Mouse (Mus musculus): ENCODE results near the gene Hes3. TPM values are rescaled to one million over a fixed set of nuclear protein-coding genes. Genes with fewer than 3 reads are reported as not detected.

Gene Hes3
- polyA plus RNA-seq, 1 experiment from 2014 or later = not detected

DNA sequence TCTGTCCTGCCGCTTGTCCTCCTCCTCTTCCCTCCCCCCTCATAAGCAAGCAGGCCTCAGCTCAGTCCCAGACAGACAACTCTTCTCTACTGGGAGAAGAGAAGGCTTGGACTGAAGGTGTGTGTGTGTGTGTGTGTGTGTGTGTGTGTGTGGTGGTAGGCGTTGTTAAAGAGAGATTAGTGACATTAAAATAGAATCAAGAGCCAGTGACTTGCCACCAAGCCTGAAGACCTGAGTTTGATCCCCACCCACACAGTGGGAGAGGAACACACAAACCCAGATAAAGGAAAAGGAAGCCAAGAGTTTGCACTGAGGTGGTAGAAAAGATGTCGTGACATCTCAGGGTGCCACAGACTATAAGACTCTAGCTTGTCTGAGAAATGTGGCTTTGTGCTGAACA is 44.3 kb downstream of the Hes3 start:
- WGBS = 49% methylated on average over 3 of the region's 3 CpGs
- H3K4me2 ChIP-seq = no peak overlapping the region
- H3K36me3 ChIP-seq = peaks cover 6% of the 10 kb centered on the region; the same call in 1 of the 2 replicates
- peaks cover 54% of the 10 kb centered on the region for H3K4me1 ChIP-seq (replicated peaks)
- H3K27ac ChIP-seq = peak overlapping the region; percentile 91
- no peaks in the 10 kb centered on the region for H3K27me3 ChIP-seq
- H3K4me3 ChIP-seq = no peak overlapping the region
- ATAC-seq (replicated peaks; ENCODE audit: insufficient number of reproducible peaks, insufficient read depth, low FRiP score, low read depth) = no peak
- peak overlapping the region; percentile 28; the same call in 1 of the 2 replicates for H3K9ac ChIP-seq
- H3K9me3 ChIP-seq (replicated peaks) = no peaks in the 10 kb centered on the region

DNA sequence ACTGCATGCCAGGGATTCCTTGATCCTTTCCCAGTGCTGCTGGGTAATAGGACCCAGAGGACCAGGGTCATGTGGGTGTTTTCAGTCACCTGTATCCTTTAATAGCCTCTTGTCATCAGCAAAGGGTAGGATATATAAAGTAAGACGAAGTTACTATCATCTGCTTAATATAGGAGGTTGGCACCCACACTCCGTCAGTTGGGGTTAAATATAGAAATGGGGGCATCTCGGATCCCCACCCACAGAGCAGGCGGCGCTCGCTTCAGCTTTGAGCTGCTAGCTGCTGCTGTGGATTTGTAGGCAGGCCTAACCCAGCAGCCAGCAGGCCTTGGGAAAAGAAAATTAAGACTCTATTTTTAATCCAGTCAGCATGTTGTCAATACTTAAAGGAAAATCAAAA is 45.5 kb downstream of the Hes3 start:
- H3K27me3 ChIP-seq = no peaks in the 10 kb centered on the region
- H3K4me3 ChIP-seq = no peak overlapping the region
- WGBS = 45% methylated on average over 6 of the region's 6 CpGs
- no peaks in the 10 kb centered on the region for H3K9me3 ChIP-seq (replicated peaks)
- no peak overlapping the region for H3K9ac ChIP-seq
- H3K27ac ChIP-seq = peak overlapping the region; percentile 91
- H3K4me1 ChIP-seq (replicated peaks) = peaks cover 58% of the 10 kb centered on the region
- H3K4me2 ChIP-seq = no peak overlapping the region
- ATAC-seq (replicated peaks; ENCODE audit: insufficient number of reproducible peaks, insufficient read depth, low FRiP score, low read depth) = peak; percentile 78
- peaks cover 6% of the 10 kb centered on the region; the same call in 1 of the 2 replicates for H3K36me3 ChIP-seq

DNA sequence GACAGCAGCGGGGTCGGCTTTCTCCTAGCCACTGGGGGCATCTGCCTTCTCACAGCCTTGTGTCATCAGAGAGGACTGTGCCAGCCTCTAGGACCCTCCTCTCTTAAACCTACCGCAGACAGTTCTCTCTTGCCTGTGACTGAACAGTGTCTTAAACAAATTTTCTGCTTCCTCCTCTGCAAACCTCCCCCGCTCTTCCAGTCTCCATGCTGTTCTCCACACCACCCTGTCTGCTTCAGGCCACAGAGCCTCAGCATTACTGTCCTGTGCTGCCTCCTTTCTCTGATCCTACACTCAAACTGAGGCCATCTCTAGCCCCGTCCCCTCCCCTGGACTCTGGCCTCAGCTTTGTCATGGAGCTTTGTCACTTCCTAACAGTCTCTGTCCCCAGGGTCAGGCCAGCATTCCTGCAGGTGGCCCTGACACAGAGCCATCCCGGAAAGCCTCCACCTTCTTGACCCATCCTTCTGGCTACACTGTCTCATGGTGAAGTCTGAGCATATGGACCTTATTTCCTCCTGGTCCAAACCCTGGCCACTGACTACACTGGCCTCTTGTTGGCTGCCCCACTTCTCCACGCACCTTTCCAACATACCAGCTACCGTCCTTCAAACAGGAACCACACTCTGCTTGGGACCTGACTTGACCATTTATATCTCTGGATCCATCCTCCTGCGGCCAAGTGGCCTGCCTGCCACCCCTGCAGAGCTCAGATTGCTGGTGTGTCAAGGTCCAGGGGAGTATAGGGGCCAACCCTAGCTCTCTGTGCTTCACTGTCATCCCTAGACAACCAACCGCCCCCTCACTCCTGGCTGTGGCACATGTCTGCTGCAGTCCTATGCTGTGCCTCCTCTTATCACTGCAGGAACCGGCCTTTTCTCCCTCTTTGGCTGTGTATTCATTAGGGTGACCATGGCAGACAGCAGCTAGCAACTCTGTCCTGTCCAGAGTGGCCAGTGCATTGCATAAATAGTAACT is 46.6 kb downstream of the Hes3 start:
- H3K9ac ChIP-seq = peak overlapping the region; percentile 22; the same call in 1 of the 2 replicates
- no peak overlapping the region for H3K4me3 ChIP-seq
- no peak overlapping the region for H3K4me2 ChIP-seq
- 62% methylated on average over 11 of the region's 11 CpGs for WGBS
- peaks cover 68% of the 10 kb centered on the region for H3K4me1 ChIP-seq (replicated peaks)
- H3K36me3 ChIP-seq = peaks cover 3% of the 10 kb centered on the region; the same call in 1 of the 2 replicates
- H3K27me3 ChIP-seq = no peaks in the 10 kb centered on the region
- ATAC-seq (replicated peaks; ENCODE audit: insufficient number of reproducible peaks, insufficient read depth, low FRiP score, low read depth) = no peak
- no peaks in the 10 kb centered on the region for H3K9me3 ChIP-seq (replicated peaks)
- H3K27ac ChIP-seq = peak overlapping the region; percentile 91

DNA sequence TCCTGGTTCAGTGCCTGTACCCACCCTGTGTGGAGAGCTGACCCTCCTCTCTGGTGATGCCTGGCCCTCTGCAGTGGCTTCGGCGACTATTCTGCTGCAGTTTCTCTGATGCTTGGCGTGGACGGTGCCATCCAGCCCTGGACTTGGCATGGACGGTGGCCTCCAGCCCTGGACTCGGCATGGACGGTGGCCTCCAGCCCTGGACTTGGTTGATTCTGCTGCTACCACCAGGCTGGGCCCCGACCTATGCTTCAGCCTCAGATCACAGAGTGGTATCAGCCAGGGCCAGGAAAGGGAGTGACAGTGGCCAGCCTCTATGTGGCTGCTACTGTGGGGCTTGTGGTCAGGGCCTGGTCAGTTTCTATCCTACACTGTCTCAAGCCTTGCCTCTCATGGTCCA is 47.5 kb downstream of the Hes3 start:
- H3K4me3 ChIP-seq = no peak overlapping the region
- no peak for ATAC-seq (replicated peaks; ENCODE audit: insufficient number of reproducible peaks, insufficient read depth, low FRiP score, low read depth)
- peak overlapping the region; percentile 91; the same call in 1 of the 2 replicates for H3K27ac ChIP-seq
- H3K9me3 ChIP-seq (replicated peaks) = no peaks in the 10 kb centered on the region
- no peak overlapping the region for H3K4me2 ChIP-seq
- peaks cover 3% of the 10 kb centered on the region; the same call in 1 of the 2 replicates for H3K36me3 ChIP-seq
- H3K4me1 ChIP-seq (replicated peaks) = peaks cover 74% of the 10 kb centered on the region
- H3K27me3 ChIP-seq = no peaks in the 10 kb centered on the region
- 93% methylated on average over 8 of the region's 8 CpGs for WGBS
- 0 out of 2 replicates have a peak overlapping the region, but pooled peaks have one; percentile 22 for H3K9ac ChIP-seq

DNA sequence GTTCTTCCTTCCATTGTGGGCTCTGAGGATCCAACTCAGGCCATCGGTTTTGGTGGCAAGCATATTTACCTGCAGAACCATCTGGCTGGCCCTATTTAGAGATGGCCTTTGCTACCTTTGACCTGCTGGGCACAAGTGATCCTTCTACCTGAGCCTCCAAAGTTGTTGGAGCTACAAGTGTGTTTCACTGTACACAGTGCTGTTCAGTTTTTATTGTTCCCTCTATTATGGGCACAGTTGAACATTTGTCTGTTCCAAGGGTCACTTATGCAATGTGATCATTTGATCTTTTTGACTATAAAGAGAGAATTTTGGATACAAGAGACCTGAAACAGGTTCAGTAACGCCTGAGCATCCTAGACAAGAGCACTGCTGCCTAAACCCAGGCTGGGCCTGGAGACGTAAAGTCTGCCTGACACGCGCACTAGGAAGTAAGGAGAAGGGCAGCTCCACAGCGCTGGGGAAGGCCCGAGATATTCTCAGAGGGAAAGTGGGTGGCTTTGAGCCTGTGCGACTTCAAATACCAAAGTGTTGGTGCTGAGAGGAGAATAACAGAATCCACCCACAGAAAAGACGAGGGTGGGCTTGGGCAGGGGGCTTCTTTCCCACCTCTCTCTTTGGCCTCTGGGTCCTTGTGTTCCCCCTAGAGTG is 48.1 kb downstream of the Hes3 start:
- Histone ChIP-seq H3K4me2 (no peak overlapping the region), H3K27me3 (no peaks in the 10 kb centered on the region), H3K27ac (no peak overlapping the region), H3K36me3 (no peaks in the 10 kb centered on the region), H3K4me3 (no peak overlapping the region), H3K9me3 (replicated peaks) (no peaks in the 10 kb centered on the region), H3K4me1 (replicated peaks) (peaks cover 79% of the 10 kb centered on the region), H3K9ac (no peak overlapping the region)
- no peak for ATAC-seq (replicated peaks; ENCODE audit: insufficient number of reproducible peaks, insufficient read depth, low FRiP score, low read depth)
- 75% methylated on average over 9 of the region's 9 CpGs for WGBS

DNA sequence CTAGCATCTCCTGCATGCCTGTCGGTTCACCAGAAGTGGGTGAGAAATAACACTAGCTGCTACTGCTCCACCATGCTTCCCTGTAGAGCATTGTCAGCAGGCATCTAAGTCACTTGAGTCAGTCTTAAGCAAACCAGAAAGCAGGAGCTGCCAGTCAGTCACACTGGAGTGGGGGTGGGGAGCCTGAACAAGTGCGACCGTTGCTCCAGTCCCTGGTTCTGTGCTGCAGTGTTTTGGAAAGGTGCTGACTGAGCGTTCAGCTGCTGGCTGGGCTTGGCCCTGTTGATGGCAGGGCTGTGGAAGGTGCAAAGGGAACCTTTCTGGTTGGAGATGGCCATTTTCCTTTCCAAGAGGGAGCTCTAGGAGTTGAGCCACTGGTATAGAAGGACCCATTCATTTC is 51.5 kb downstream of the Hes3 start:
- peaks cover 9% of the 10 kb centered on the region; the same call in 1 of the 2 replicates for H3K36me3 ChIP-seq
- ATAC-seq (replicated peaks; ENCODE audit: insufficient number of reproducible peaks, insufficient read depth, low FRiP score, low read depth) = no peak

More for the DNA sequence above, 51.5 kb downstream of the Hes3 start:
- no peak overlapping the region for H3K9ac ChIP-seq
- 53% methylated on average over 4 of the region's 4 CpGs for WGBS
- H3K4me1 ChIP-seq (replicated peaks) = peaks cover 48% of the 10 kb centered on the region
- H3K27me3 ChIP-seq = no peaks in the 10 kb centered on the region
- no peak overlapping the region for H3K27ac ChIP-seq
- H3K4me3 ChIP-seq = no peak overlapping the region
- H3K9me3 ChIP-seq (replicated peaks) = no peaks in the 10 kb centered on the region
- H3K4me2 ChIP-seq = no peak overlapping the region

Other genes starting within 250 kb of the Hes3 start
- 11.1 and 14.1 TPM in 2 replicates for gene Plekhg5, start 219.2 kb downstream of the Hes3 start, polyA plus RNA-seq (2015; fragmentation: Nextera tagmentation; extraction: Ambion mirVana)
- gene Tnfrsf25, start 175.7 kb downstream of the Hes3 start, polyA plus RNA-seq (2015; fragmentation: Nextera tagmentation; extraction: Ambion mirVana) = 0.94 and 1.6 TPM in 2 replicates
- gene Espn, start 139.3 kb downstream of the Hes3 start, polyA plus RNA-seq (2015; fragmentation: Nextera tagmentation; extraction: Ambion mirVana) = 0.93 and 2.1 TPM in 2 replicates
- 0.23 TPM in 1 of 2 replicates, not detected in the other for gene Hes2, start 132.8 kb downstream of the Hes3 start, polyA plus RNA-seq (2015; fragmentation: Nextera tagmentation; extraction: Ambion mirVana)
- 58.4 and 73.4 TPM in 2 replicates for gene Acot7, start 113.5 kb downstream of the Hes3 start, polyA plus RNA-seq (2015; fragmentation: Nextera tagmentation; extraction: Ambion mirVana)
- gene Gpr153, start 17.4 kb downstream of the Hes3 start, polyA plus RNA-seq (2015; fragmentation: Nextera tagmentation; extraction: Ambion mirVana) = 11.2 and 13.2 TPM in 2 replicates
- gene Icmt, start 5.6 kb upstream of the Hes3 start, polyA plus RNA-seq (2015; fragmentation: Nextera tagmentation; extraction: Ambion mirVana) = 15.3 and 20.3 TPM in 2 replicates
- 98.4 and 103 TPM in 2 replicates for gene Rnf207, start 27.3 kb upstream of the Hes3 start, polyA plus RNA-seq (2015; fragmentation: Nextera tagmentation; extraction: Ambion mirVana)
- 180 and 243 TPM in 2 replicates for gene Rpl22, start 34.1 kb upstream of the Hes3 start, polyA plus RNA-seq (2015; fragmentation: Nextera tagmentation; extraction: Ambion mirVana)
- gene Chd5, start 47.0 kb upstream of the Hes3 start, polyA plus RNA-seq (2015; fragmentation: Nextera tagmentation; extraction: Ambion mirVana) = 0.06 and 0.22 TPM in 2 replicates
- gene Nphp4, start 185.0 kb upstream of the Hes3 start, polyA plus RNA-seq (2015; fragmentation: Nextera tagmentation; extraction: Ambion mirVana) = 1.3 and 1.9 TPM in 2 replicates
- gene Kcnab2, start 186.2 kb upstream of the Hes3 start, polyA plus RNA-seq (2015; fragmentation: Nextera tagmentation; extraction: Ambion mirVana) = 3.6 and 15.2 TPM in 2 replicates

Measured in heart, embryonic 15.5 days (tissue).